Mouse (Mus musculus) kidney, embryonic 15.5 days (tissue): ENCODE results near the gene Rab31. TPM values are rescaled to one million over a fixed set of nuclear protein-coding genes. Genes with fewer than 3 reads are reported as not detected.

Experiments
- ATAC-seq: fragments of 200-750 bp; cut with Nextera tagmentation; replicated peaks from 2 replicates; pipeline ENCODE4 v1.8.0; 2017; ENCODE audit warnings: moderate TSS enrichment; ENCODE audit not compliant: low FRiP score
- H3K27ac ChIP-seq: fragments of 300-500 bp; sonication (generic); 2 replicates; pipeline ENCODE4 v1.5.1; 2015; ENCODE audit warnings: mild to moderate bottlenecking, inconsistent platforms
- H3K27me3 ChIP-seq: fragments of 300-500 bp; sonication (generic); 2 replicates; pipeline ENCODE4 v1.6.1; 2015; ENCODE audit warnings: inconsistent platforms
- H3K36me3 ChIP-seq: fragments of 300-500 bp; sonication (generic); 2 replicates; pipeline ENCODE4 v1.6.1; 2015; ENCODE audit warnings: inconsistent platforms
- H3K4me1 ChIP-seq: fragments of 300-500 bp; sonication (generic); 2 replicates; pipeline ENCODE4 v1.6.1; 2015; ENCODE audit warnings: inconsistent platforms
- H3K4me2 ChIP-seq: fragments of 300-500 bp; sonication (generic); 2 replicates; pipeline ENCODE4 v1.6.1; 2015; ENCODE audit warnings: moderate library complexity, mild to moderate bottlenecking, inconsistent platforms
- H3K4me3 ChIP-seq: fragments of 300-500 bp; sonication (generic); replicated peaks from 2 replicates; pipeline ENCODE4 v1.5.1; 2015; ENCODE audit warnings: mild to moderate bottlenecking, inconsistent platforms
- H3K9ac ChIP-seq: fragments of 300-500 bp; sonication (generic); 2 replicates; pipeline ENCODE4 v1.6.1; 2015; ENCODE audit warnings: mild to moderate bottlenecking, inconsistent platforms
- H3K9me3 ChIP-seq: fragments of 300-500 bp; sonication (generic); replicated peaks from 2 replicates; pipeline ENCODE4 v1.6.1; 2016; ENCODE audit warnings: inconsistent platforms
- whole genome bisulfite sequencing: fragments of 180-500 bp; shearing (Covaris S2); methylation state at CpG from one replicate; pipeline ENCODE4 v1.1.7; 2015; ENCODE audit warnings: mixed read lengths; 5-methylcytosine and 5-hydroxymethylcytosine counted together
- polyA plus RNA-seq: library from polyadenylated mRNA; unstranded; fragments of >200 nt; fragmentation: Nextera tagmentation; extraction: Ambion mirVana; gene quantifications from 2 replicates; pipeline ENCODE4 v1.2.1, GENCODE M21; 2015

Gene Rab31
- polyA plus RNA-seq, 1 experiment from 2014 or later = 33.6 TPM

GRCm38 (mm10) chr17:65777461-65777860 lies 4.9 kb upstream of the Rab31 start:
- Histone ChIP-seq H3K36me3 (no peaks in the 10 kb centered on the region), H3K9ac (no peak overlapping the region), H3K4me3 (no peak overlapping the region), H3K9me3 (no peaks in the 10 kb centered on the region), H3K27ac (no peak overlapping the region), H3K4me1 (peaks cover 16% of the 10 kb centered on the region), H3K27me3 (no peaks in the 10 kb centered on the region), H3K4me2 (no peak overlapping the region)
- no peak for ATAC-seq
- WGBS = 87% methylated on average over 4 of the region's 4 CpGs

- no peak overlapping the region for H3K4me3 ChIP-seq
- no peaks in the 10 kb centered on the region for H3K36me3 ChIP-seq
- H3K9me3 ChIP-seq = no peaks in the 10 kb centered on the region
- H3K4me1 ChIP-seq = peaks cover 17% of the 10 kb centered on the region
- no peak overlapping the region for H3K4me2 ChIP-seq
- 93% methylated on average over 1 of the region's 1 CpGs for WGBS
- H3K27ac ChIP-seq = no peak overlapping the region
- H3K27me3 ChIP-seq = no peaks in the 10 kb centered on the region
- no peak overlapping the region for H3K9ac ChIP-seq
- ATAC-seq = no peak
Measured at GRCm38 (mm10) chr17:65776228-65776627, 3.7 kb upstream of the Rab31 start.

GRCm38 (mm10) chr17:65774439-65774838 lies 1.9 kb upstream of the Rab31 start:
- H3K27ac ChIP-seq = no peak overlapping the region
- H3K36me3 ChIP-seq = no peaks in the 10 kb centered on the region
- H3K9ac ChIP-seq = no peak overlapping the region
- peaks cover 29% of the 10 kb centered on the region for H3K4me1 ChIP-seq
- ATAC-seq = no peak
- H3K27me3 ChIP-seq = no peaks in the 10 kb centered on the region
- no peaks in the 10 kb centered on the region for H3K9me3 ChIP-seq
- 47% methylated on average over 7 of the region's 7 CpGs for WGBS
- no peak overlapping the region for H3K4me3 ChIP-seq
- no peak overlapping the region for H3K4me2 ChIP-seq

GRCm38 (mm10) chr17:65773617-65774016 lies 1.1 kb upstream of the Rab31 start:
- H3K27ac ChIP-seq = no peak overlapping the region
- H3K27me3 ChIP-seq = no peaks in the 10 kb centered on the region
- 66% methylated on average over 4 of the region's 4 CpGs for WGBS
- no peaks in the 10 kb centered on the region for H3K36me3 ChIP-seq
- H3K4me1 ChIP-seq = peaks cover 37% of the 10 kb centered on the region
- no peak for ATAC-seq
- H3K9me3 ChIP-seq = no peaks in the 10 kb centered on the region
- no peak overlapping the region for H3K4me2 ChIP-seq
- H3K4me3 ChIP-seq = no peak overlapping the region
- H3K9ac ChIP-seq = no peak overlapping the region

GRCm38 (mm10) chr17:65770982-65771915 lies 1.3 kb downstream of the Rab31 start:
- H3K9ac ChIP-seq = peak overlapping the region; percentile 71

GRCm38 (mm10) chr17:65768486-65768885 lies 4.1 kb downstream of the Rab31 start:
- 62% methylated on average over 5 of the region's 5 CpGs for WGBS

More at GRCm38 (mm10) chr17:65770982-65771915, 1.3 kb downstream of the Rab31 start:
- Histone ChIP-seq H3K36me3 (no peaks in the 10 kb centered on the region), H3K4me2 (peak overlapping the region; percentile 98), H3K4me3 (peak overlapping the region; percentile 77), H3K4me1 (peaks cover 43% of the 10 kb centered on the region), H3K27me3 (no peaks in the 10 kb centered on the region), H3K9me3 (no peaks in the 10 kb centered on the region), H3K27ac (no peak overlapping the region)
- WGBS = 24% methylated on average over 17 of the region's 17 CpGs
- ATAC-seq = no peak

GRCm38 (mm10) chr17:65763221-65763620 lies 9.3 kb downstream of the Rab31 start:
- no peaks in the 10 kb centered on the region for H3K9me3 ChIP-seq
- no peaks in the 10 kb centered on the region for H3K36me3 ChIP-seq
- ATAC-seq = no peak
- peaks cover 2% of the 10 kb centered on the region for H3K4me1 ChIP-seq
- H3K27ac ChIP-seq = no peak overlapping the region
- no peak overlapping the region for H3K9ac ChIP-seq
- 93% methylated on average over 14 of the region's 14 CpGs for WGBS
- no peak overlapping the region for H3K4me3 ChIP-seq
- no peak overlapping the region for H3K4me2 ChIP-seq
- no peaks in the 10 kb centered on the region for H3K27me3 ChIP-seq

More at GRCm38 (mm10) chr17:65768486-65768885, 4.1 kb downstream of the Rab31 start:
- Histone ChIP-seq H3K4me3 (no peak overlapping the region), H3K27ac (no peak overlapping the region), H3K27me3 (no peaks in the 10 kb centered on the region), H3K4me1 (peaks cover 43% of the 10 kb centered on the region), H3K4me2 (no peak overlapping the region), H3K9me3 (no peaks in the 10 kb centered on the region), H3K9ac (no peak overlapping the region), H3K36me3 (no peaks in the 10 kb centered on the region)
- no peak for ATAC-seq

GRCm38 (mm10) chr17:65757150-65757549 lies 15.4 kb downstream of the Rab31 start:
- no peak for ATAC-seq
- WGBS = 79% methylated on average over 6 of the region's 6 CpGs
- Histone ChIP-seq H3K27ac (no peak overlapping the region), H3K9me3 (no peaks in the 10 kb centered on the region), H3K27me3 (no peaks in the 10 kb centered on the region), H3K4me1 (no peaks in the 10 kb centered on the region), H3K4me3 (no peak overlapping the region), H3K4me2 (no peak overlapping the region), H3K9ac (no peak overlapping the region), H3K36me3 (peaks cover 5% of the 10 kb centered on the region; the same call in 1 of the 2 replicates)

GRCm38 (mm10) chr17:65755857-65756256 lies 16.7 kb downstream of the Rab31 start:
- H3K4me3 ChIP-seq = no peak overlapping the region
- no peaks in the 10 kb centered on the region for H3K4me1 ChIP-seq
- no peak overlapping the region for H3K4me2 ChIP-seq
- no peaks in the 10 kb centered on the region for H3K9me3 ChIP-seq
- WGBS = 96% methylated on average over 3 of the region's 3 CpGs
- H3K27me3 ChIP-seq = no peaks in the 10 kb centered on the region
- no peak overlapping the region for H3K27ac ChIP-seq
- peaks cover 5% of the 10 kb centered on the region; the same call in 1 of the 2 replicates for H3K36me3 ChIP-seq
- no peak for ATAC-seq
- H3K9ac ChIP-seq = no peak overlapping the region

- WGBS = 97% methylated on average over 6 of the region's 6 CpGs
- no peak for ATAC-seq
- Histone ChIP-seq H3K27me3 (no peaks in the 10 kb centered on the region), H3K4me3 (no peak overlapping the region), H3K9ac (no peak overlapping the region), H3K4me2 (no peak overlapping the region), H3K4me1 (no peaks in the 10 kb centered on the region), H3K27ac (no peak overlapping the region), H3K36me3 (peaks cover 5% of the 10 kb centered on the region; the same call in 1 of the 2 replicates), H3K9me3 (no peaks in the 10 kb centered on the region)
Measured at GRCm38 (mm10) chr17:65753130-65753529, 19.4 kb downstream of the Rab31 start.

GRCm38 (mm10) chr17:65750301-65750700 lies 22.3 kb downstream of the Rab31 start:
- no peak for ATAC-seq
- no peaks in the 10 kb centered on the region for H3K4me1 ChIP-seq
- H3K27ac ChIP-seq = no peak overlapping the region
- H3K9ac ChIP-seq = no peak overlapping the region
- H3K27me3 ChIP-seq = no peaks in the 10 kb centered on the region
- H3K36me3 ChIP-seq = peaks cover 5% of the 10 kb centered on the region; the same call in 1 of the 2 replicates
- H3K9me3 ChIP-seq = no peaks in the 10 kb centered on the region
- H3K4me3 ChIP-seq = no peak overlapping the region
- H3K4me2 ChIP-seq = no peak overlapping the region

- ATAC-seq = no peak
- H3K36me3 ChIP-seq = peaks cover 4% of the 10 kb centered on the region; the same call in 1 of the 2 replicates
- WGBS = 90% methylated on average over 7 of the region's 7 CpGs
Measured at GRCm38 (mm10) chr17:65749803-65750202, 22.7 kb downstream of the Rab31 start.

More at GRCm38 (mm10) chr17:65749803-65750202, 22.7 kb downstream of the Rab31 start:
- no peak overlapping the region for H3K9ac ChIP-seq
- H3K9me3 ChIP-seq = no peaks in the 10 kb centered on the region
- H3K27me3 ChIP-seq = no peaks in the 10 kb centered on the region
- no peak overlapping the region for H3K4me2 ChIP-seq
- no peak overlapping the region for H3K4me3 ChIP-seq
- no peaks in the 10 kb centered on the region for H3K4me1 ChIP-seq
- H3K27ac ChIP-seq = no peak overlapping the region
